Mouse (Mus musculus): ENCODE measurements around the gene Sectm1a. TPM values are rescaled to one million over a fixed set of nuclear protein-coding genes. Genes with fewer than 3 reads are reported as not detected.
"Not testable (repeated sequence)": the region's sequence is repeated elsewhere in the genome, so short reads cannot be mapped to it uniquely, and the experiment has no call there.

The Sectm1a gene
- total RNA-seq (2021), result not detected
- long read RNA-seq, experiment 1, result 0 reads
- long read RNA-seq, experiment 2, result 0 reads

- DNase-seq, result no peak
These were observed at the start of gene Sectm1a for GRCm38 (mm10) chr11:121081120-121081519. Sectm1a (minus strand) TSS chr11:121081220.

GRCm38 (mm10) chr11:121129616-121130015 lies 48.6 kb upstream of the Sectm1a start:
- DNase-seq, result no peak

DNA sequence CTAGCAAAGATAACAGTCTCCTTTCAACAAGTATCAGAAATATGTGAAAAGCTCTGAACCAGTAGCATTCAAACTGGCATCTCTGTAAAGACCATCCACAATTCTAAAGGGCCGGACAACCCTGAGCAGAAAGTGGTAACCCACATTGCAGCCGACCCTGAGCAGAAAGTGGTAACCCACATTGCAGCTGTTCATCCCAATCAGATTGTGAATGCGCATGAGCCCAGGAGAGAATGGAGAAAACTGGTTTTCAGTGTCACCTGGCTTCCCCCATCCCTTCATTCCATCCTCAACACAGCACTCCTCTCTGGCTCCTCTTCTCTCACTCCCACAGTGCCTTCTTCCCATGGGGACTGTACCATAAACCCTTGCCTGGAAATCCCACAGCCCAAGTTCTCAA lies 46.4 kb upstream of the Sectm1a start:
- DNase-seq, result no peak

GRCm38 (mm10) chr11:121126395-121126794 lies 45.4 kb upstream of the Sectm1a start:
- peak in 1 of 2 experiments; percentile 35 for DNase-seq

DNA sequence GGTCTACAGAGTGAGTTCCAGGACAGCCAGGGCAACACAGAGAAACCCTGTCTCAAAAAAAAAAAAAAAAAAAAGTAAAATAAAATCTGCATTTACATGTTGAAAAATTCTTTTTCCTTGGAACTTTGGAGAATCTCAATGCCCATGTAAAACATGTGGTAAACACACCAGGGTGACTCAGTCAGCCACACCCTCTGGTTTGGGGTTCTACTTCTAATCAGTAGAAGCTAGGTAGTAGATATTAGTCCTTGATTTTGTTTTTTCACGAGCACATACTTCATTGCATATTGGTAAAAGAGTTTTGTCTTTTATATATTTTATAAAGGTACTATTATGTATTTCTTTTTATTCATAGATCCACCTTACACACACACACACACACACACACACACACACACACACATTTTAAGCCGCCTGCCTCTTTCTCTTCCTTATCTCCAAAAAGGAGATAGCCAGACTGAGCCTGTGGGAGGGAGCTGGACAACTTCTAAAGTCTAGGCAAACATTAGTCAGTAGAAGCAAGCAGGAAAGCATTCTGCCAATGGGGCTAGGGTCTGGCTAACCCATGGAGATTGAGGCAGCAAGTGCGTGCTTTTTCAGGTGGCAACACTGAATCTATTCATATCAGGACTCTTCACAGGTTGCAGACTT lies 44.6 kb upstream of the Sectm1a start:
- DNase-seq, result no peak

GRCm38 (mm10) chr11:121123438-121123837 lies 42.4 kb upstream of the Sectm1a start:
- no peak for DNase-seq

- DNase-seq, result no peak
These were observed 41.1 kb upstream of the Sectm1a start for GRCm38 (mm10) chr11:121122024-121122670.

GRCm38 (mm10) chr11:121121151-121121550 lies 40.1 kb upstream of the Sectm1a start:
- peak in 1 of 2 experiments; percentile 46 for DNase-seq

DNA sequence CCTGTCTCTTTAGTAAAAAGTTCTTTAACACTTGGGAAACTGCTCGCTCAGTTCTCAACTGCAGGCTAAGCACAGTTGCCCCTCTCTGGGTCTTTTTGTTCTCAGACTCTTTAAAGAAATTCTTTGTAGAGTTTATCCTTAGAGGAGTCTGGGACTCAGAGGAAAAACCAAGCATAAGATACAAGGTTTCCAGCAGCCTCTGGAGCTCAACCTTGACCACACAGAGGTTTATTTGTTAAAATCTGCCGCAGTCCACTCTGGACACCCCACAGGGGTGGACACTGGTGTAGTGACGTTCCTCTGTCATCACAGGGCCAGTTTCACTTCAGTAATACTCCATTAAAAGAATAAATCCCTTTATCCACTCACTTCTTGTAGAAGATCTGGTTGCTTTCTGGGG lies 37.6 kb upstream of the Sectm1a start, which contains the start of gene Tex19.2:
Gene Tex19.2 (minus strand): TSS at position 101 of the 400 bp plus-strand sequence.
- DNase-seq, result no peak

- no peak for DNase-seq
These were observed 37.1 kb upstream of the Sectm1a start for GRCm38 (mm10) chr11:121118106-121118505.

- peak; percentile 82 to 87 for DNase-seq
These were observed 31.2 kb upstream of the Sectm1a start for GRCm38 (mm10) chr11:121112091-121112775.

- peak in 1 of 2 experiments; percentile 41 for DNase-seq
These were observed 30.6 kb upstream of the Sectm1a start for GRCm38 (mm10) chr11:121111601-121112000.

- DNase-seq, result peak; percentile 76 to 80
These were observed 30.0 kb upstream of the Sectm1a start for GRCm38 (mm10) chr11:121111051-121111450.

- peak; percentile 58 to 74 for DNase-seq
These were observed 29.0 kb upstream of the Sectm1a start for GRCm38 (mm10) chr11:121109986-121110385.

DNA sequence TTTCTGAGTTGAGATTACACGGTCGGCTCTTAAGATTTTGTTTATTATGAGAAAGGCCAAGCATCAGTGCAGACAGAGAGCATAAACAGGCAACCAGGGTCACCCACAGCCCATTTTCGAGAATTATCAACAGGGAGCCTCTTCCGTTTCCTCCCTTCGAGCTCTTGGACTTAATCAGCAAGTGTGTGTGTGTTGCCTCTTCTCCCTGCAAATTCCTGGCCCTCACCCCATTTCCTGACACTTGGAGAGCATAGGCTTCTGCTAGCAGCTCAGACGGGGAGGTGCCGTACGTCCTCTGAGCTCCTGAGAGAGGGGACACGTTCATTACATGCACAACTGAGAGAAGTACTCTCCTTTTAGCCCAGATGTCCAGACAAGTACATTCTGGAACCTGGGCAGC lies 27.0 kb upstream of the Sectm1a start:
- DNase-seq, result peak in 1 of 2 experiments; percentile 39

GRCm38 (mm10) chr11:121107242-121107641 lies 26.2 kb upstream of the Sectm1a start:
- DNase-seq, result not testable (repeated sequence)

GRCm38 (mm10) chr11:121101124-121101805 lies 20.2 kb upstream of the Sectm1a start:
- DNase-seq, result no peak

GRCm38 (mm10) chr11:121100692-121101091 lies 19.7 kb upstream of the Sectm1a start:
- DNase-seq, result peak in 1 of 2 experiments; percentile 24

DNA sequence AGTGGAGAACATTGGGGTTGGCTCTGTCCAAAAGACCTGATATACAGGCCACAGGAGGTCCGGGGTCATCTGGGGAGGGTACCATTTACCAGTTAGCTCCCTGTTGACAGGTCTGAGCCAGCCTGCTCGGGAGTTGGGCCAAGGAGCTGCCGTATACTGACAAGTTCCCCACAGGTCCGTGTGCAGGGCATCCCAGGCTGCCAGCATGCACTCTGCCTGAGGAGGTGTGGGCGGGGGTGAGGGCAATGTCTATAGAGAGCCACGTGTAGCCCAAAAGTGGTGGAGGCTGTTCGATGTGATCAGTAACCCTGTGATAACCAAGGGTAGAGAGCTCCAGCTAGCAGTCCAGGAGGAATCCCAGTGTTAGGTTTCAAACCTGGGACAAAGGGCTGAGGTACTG lies 18.7 kb upstream of the Sectm1a start:
- DNase-seq, result no peak

DNA sequence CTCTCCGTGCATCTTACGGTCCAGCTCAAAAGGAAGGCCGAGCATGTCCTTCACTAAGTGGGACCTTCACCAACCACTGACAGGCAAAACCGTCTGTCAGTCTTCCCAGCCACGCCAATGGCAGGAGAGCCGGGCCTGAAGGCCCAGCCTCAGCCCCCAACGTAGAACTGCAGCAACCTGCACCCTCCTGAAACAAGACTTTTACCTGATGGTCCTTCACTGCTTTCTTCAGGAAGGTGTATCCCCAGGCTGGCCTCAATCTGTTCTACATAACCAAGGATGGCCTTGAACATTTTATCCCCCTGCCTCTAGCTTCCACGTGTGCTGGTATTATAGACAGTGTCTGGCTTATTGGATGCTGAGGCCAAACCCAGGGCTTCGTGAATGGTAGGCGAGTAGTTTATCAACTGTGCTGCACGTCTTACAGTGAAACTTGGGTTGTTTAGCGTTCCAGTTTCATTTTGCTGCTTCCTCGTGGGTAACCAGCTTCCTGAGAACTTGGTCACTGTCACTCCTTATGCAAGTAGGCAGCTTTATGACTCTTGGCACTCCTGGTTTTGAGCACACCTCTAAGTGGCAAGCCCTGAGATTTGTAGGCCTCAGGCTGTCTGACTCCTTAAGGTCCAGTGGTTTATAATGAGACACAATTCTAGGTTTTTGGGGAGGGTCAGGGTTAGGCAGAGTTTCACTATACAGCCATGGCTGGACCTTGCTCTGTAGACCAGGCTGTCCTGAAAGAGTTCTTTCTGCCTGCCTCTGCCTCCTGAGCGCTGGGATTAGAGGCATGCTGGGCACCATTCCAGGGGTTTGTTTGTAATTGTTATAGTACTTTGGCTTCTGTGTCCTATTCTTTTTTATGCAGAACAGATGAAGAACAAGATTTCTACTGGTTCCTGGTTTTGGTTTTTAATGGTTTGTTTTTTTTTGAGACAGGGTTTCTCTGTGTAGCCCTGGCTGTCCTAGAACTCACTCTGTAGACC lies 11.9 kb upstream of the Sectm1a start:
- no peak for DNase-seq

GRCm38 (mm10) chr11:121090943-121091342 lies 9.9 kb upstream of the Sectm1a start:
- DNase-seq, result no peak

All from adrenal gland, postnatal 36 days (tissue).